Mouse (Mus musculus): ENCODE measurements around the gene Ing4. TPM values are rescaled to one million over a fixed set of nuclear protein-coding genes. Genes with fewer than 3 reads are reported as not detected.

The Ing4 gene
- polyA plus RNA-seq, 1 experiment from 2014 or later, result 105 TPM

DNA sequence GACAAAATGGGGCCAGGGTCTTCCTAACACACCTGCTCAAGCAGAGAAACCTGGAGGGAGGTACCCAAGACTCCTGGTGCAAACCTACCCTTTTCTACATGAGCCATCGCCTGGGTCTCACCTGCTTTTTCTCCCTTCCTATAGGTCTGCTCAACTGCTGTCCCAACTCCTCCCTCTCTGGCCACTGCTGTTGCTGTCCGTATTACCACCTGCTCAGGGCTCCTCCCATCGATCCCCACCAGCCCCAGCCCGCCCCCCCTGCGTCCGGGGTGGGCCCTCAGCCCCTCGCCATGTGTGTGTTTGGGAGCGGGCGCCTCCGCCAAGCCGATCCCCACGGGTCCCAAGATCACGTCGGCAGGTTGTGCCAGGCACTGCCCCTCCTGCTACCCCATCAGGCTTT lies 40.5 kb upstream of the Ing4 start:
- Histone ChIP-seq H3K4me2 (ENCODE audit: low read depth, low read length) (no peak overlapping the region), H3K4me1 (ENCODE audit: control insufficient read depth, insufficient read depth, low read length) (peaks cover 12% of the 10 kb centered on the region), H3K36me3 (ENCODE audit: control insufficient read depth, insufficient read depth, low read length) (0 out of 2 replicates have a peak, but pooled peaks cover 4% of the 10 kb centered on the region), H3K4me3 (ENCODE audit: low read depth, low read length) (no peak overlapping the region), H3K9ac (replicated peaks; ENCODE audit: low read depth, low read length) (no peak overlapping the region), H3K27me3 (ENCODE audit: control insufficient read depth, insufficient read depth, low read length) (peaks cover 17% of the 10 kb centered on the region), H3K9me3 (ENCODE audit: control insufficient read depth, low read length) (no peaks in the 10 kb centered on the region), H3K27ac (ENCODE audit: low read depth, low read length) (no peak overlapping the region)
- no peak for ATAC-seq (ENCODE audit: low read depth)
- 45% methylated on average over 14 of the region's 14 CpGs for WGBS

DNA sequence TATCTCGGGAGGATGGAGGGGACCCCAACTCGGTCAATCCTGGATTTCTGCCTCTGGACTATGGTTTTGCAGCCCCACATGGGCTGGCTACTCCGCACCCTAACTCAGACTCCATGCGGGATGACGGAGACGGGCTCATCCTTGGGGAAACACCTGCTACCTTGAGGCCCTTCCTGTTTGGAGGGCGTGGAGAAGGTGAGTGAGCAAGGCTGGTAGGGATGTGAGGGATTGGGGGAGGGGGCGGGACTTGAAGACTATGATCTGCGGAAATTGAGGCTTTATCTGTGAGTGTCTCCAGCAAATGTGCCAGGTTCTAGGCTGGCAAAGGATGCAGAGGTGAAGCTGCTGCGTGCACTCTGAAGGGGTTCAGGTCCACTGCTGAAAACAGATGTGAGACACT lies 40.0 kb upstream of the Ing4 start:
- WGBS, result 39% methylated on average over 10 of the region's 10 CpGs
- Histone ChIP-seq H3K4me1 (ENCODE audit: control insufficient read depth, insufficient read depth, low read length) (peaks cover 12% of the 10 kb centered on the region), H3K9me3 (ENCODE audit: control insufficient read depth, low read length) (no peaks in the 10 kb centered on the region), H3K9ac (replicated peaks; ENCODE audit: low read depth, low read length) (no peak overlapping the region), H3K27me3 (ENCODE audit: control insufficient read depth, insufficient read depth, low read length) (peaks cover 17% of the 10 kb centered on the region), H3K4me3 (ENCODE audit: low read depth, low read length) (no peak overlapping the region), H3K36me3 (ENCODE audit: control insufficient read depth, insufficient read depth, low read length) (0 out of 2 replicates have a peak, but pooled peaks cover 4% of the 10 kb centered on the region), H3K4me2 (ENCODE audit: low read depth, low read length) (no peak overlapping the region), H3K27ac (ENCODE audit: low read depth, low read length) (no peak overlapping the region)
- no peak for ATAC-seq (ENCODE audit: low read depth)

DNA sequence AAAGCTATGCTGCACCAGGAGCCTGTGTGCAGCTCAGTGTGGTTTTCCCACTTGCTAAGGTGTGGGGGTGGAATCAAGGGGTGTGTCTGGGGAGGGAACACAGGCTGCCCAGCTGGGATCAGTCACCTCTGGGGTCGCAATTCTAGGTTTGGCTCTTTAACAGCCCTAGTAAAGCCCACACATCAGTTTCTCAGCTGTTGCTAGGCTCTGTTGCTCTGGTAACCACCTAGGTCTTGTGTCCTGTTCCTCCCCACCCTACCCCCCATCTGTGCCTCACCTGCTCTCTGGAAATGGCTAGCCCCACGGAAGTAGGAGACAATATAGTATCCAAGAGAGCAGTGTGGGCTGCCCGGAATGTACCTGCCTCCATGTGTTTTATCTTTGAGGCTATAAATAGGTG lies 35.9 kb upstream of the Ing4 start:
- no peak overlapping the region for H3K27ac ChIP-seq (ENCODE audit: low read depth, low read length)
- peaks cover 9% of the 10 kb centered on the region; the same call in 1 of the 2 replicates for H3K4me1 ChIP-seq (ENCODE audit: control insufficient read depth, insufficient read depth, low read length)
- no peak overlapping the region for H3K9ac ChIP-seq (replicated peaks; ENCODE audit: low read depth, low read length)
- WGBS, result 47% methylated on average over 3 of the region's 3 CpGs
- peaks cover 14% of the 10 kb centered on the region for H3K27me3 ChIP-seq (ENCODE audit: control insufficient read depth, insufficient read depth, low read length)
- no peak overlapping the region for H3K4me2 ChIP-seq (ENCODE audit: low read depth, low read length)
- H3K36me3 ChIP-seq (ENCODE audit: control insufficient read depth, insufficient read depth, low read length), result 0 out of 2 replicates have a peak, but pooled peaks cover 4% of the 10 kb centered on the region
- no peaks in the 10 kb centered on the region for H3K9me3 ChIP-seq (ENCODE audit: control insufficient read depth, low read length)
- no peak overlapping the region for H3K4me3 ChIP-seq (ENCODE audit: low read depth, low read length)
- ATAC-seq (ENCODE audit: low read depth), result no peak

DNA sequence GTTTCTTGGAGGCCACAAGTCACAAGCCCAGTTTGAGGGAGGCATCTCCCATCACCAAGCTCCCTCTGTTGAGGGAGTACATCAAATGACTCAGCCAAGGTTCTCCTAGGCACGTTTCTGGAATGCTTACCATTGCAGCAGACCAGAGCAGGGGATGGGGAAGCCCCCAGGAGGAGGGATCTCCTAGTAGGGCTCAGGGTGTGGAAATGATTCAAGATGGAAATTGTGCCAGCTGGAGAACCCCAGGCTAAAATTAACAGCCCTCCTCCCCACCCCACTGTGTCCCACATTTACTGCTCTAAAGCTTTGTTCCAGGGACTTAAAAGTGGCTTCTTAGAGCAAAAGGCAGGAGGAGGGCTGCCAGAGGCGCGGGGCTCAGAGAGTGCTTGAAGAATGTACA lies 34.5 kb upstream of the Ing4 start:
- Histone ChIP-seq H3K4me1 (ENCODE audit: control insufficient read depth, insufficient read depth, low read length) (peaks cover 8% of the 10 kb centered on the region), H3K4me2 (ENCODE audit: low read depth, low read length) (no peak overlapping the region), H3K36me3 (ENCODE audit: control insufficient read depth, insufficient read depth, low read length) (no peaks in the 10 kb centered on the region), H3K27ac (ENCODE audit: low read depth, low read length) (no peak overlapping the region), H3K4me3 (ENCODE audit: low read depth, low read length) (no peak overlapping the region), H3K9ac (replicated peaks; ENCODE audit: low read depth, low read length) (no peak overlapping the region), H3K27me3 (ENCODE audit: control insufficient read depth, insufficient read depth, low read length) (peaks cover 6% of the 10 kb centered on the region), H3K9me3 (ENCODE audit: control insufficient read depth, low read length) (no peaks in the 10 kb centered on the region)
- WGBS, result 26% methylated on average over 3 of the region's 3 CpGs
- ATAC-seq (ENCODE audit: low read depth), result no peak

DNA sequence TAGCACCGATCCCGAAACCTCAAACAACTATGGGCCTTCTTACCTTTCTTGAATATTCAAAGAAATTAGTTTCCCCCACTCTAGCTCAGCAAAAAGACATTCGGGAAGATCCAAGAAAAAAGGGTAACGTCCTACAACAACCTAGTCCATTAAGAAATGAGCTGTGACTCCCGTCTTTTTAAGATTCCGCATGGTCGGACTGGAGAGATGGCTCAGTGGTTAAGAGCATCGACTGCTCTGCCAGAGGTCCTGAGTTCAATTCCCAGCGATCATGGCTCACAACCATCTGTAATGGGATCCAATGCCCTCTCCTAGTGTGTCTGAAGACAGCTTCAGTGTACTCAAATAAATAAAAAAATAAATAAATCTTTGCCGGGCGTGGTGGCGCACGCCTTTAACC lies 31.5 kb upstream of the Ing4 start:
- H3K4me1 ChIP-seq (ENCODE audit: control insufficient read depth, insufficient read depth, low read length), result peaks cover 30% of the 10 kb centered on the region
- WGBS, result 49% methylated on average over 13 of the region's 13 CpGs
- ATAC-seq (ENCODE audit: low read depth), result no peak

DNA sequence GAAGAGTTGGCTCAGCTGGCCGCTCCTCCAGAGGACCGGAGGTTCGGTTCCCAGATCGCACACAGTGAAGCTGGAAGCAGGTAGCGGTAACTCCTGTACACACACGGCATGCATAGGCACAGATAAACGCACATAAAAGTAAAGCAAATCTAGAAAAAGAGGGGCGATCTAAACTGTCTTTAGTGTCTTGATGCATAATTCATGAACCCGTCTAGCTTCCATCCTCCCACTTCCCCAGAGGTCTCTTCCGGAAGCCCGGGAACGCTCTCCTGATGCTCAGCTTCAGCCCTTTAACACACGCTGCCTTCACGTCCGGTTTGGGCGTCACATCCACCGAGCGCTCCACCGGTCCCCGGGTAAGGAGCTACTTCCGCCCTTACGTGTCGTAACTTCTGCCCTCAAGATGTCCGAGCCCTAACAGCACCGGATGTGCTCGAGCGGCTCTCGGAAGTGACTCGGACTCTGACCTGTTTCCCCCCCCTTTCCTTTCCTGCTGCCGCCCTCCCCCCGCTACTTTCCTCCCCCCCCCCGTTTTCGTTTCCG lies 30.9 kb upstream of the Ing4 start:
- H3K4me3 ChIP-seq (ENCODE audit: low read depth, low read length), result peak overlapping the region; percentile 68
- no peaks in the 10 kb centered on the region for H3K27me3 ChIP-seq (ENCODE audit: control insufficient read depth, insufficient read depth, low read length)
- peaks cover 30% of the 10 kb centered on the region for H3K4me1 ChIP-seq (ENCODE audit: control insufficient read depth, insufficient read depth, low read length)
- peak; percentile 98 for ATAC-seq (ENCODE audit: low read depth)
- WGBS, result under 1% methylated on average over 33 of the region's 34 CpGs
- peak overlapping the region; percentile 95 for H3K4me2 ChIP-seq (ENCODE audit: low read depth, low read length)
- peak overlapping the region; percentile 94 for H3K9ac ChIP-seq (replicated peaks; ENCODE audit: low read depth, low read length)
- peak overlapping the region; percentile 98 for H3K27ac ChIP-seq (ENCODE audit: low read depth, low read length)
- peaks cover 14% of the 10 kb centered on the region; the same call in 1 of the 2 replicates for H3K36me3 ChIP-seq (ENCODE audit: control insufficient read depth, insufficient read depth, low read length)
- H3K9me3 ChIP-seq (ENCODE audit: control insufficient read depth, low read length), result no peaks in the 10 kb centered on the region

More for the DNA sequence above, 31.5 kb upstream of the Ing4 start:
- H3K4me3 ChIP-seq (ENCODE audit: low read depth, low read length), result peak overlapping the region; percentile 68
- H3K4me2 ChIP-seq (ENCODE audit: low read depth, low read length), result peak overlapping the region; percentile 95
- peaks cover 13% of the 10 kb centered on the region; the same call in 1 of the 2 replicates for H3K36me3 ChIP-seq (ENCODE audit: control insufficient read depth, insufficient read depth, low read length)
- no peaks in the 10 kb centered on the region for H3K27me3 ChIP-seq (ENCODE audit: control insufficient read depth, insufficient read depth, low read length)
- peak overlapping the region; percentile 94; the same call in 1 of the 2 replicates for H3K9ac ChIP-seq (replicated peaks; ENCODE audit: low read depth, low read length)
- H3K9me3 ChIP-seq (ENCODE audit: control insufficient read depth, low read length), result no peaks in the 10 kb centered on the region
- H3K27ac ChIP-seq (ENCODE audit: low read depth, low read length), result peak overlapping the region; percentile 90

DNA sequence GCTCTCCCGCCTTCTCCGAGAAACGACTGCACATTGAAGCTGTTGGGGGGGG lies 30.6 kb upstream of the Ing4 start, which contains the start of gene Zfp384:
Gene Zfp384 (plus strand): TSS at position 17 of the 52 bp plus-strand sequence.
- Histone ChIP-seq H3K9ac (replicated peaks; ENCODE audit: low read depth, low read length) (peak within 1 kb of the TSS; percentile 94), H3K4me1 (ENCODE audit: control insufficient read depth, insufficient read depth, low read length) (peaks cover 30% of the 10 kb centered on the region), H3K27ac (ENCODE audit: low read depth, low read length) (peak within 1 kb of the TSS; percentile 98), H3K4me2 (ENCODE audit: low read depth, low read length) (peak within 1 kb of the TSS; percentile 95), H3K4me3 (ENCODE audit: low read depth, low read length) (peak within 1 kb of the TSS; percentile 68), H3K27me3 (ENCODE audit: control insufficient read depth, insufficient read depth, low read length) (no peaks in the 10 kb centered on the region), H3K9me3 (ENCODE audit: control insufficient read depth, low read length) (no peaks in the 10 kb centered on the region), H3K36me3 (ENCODE audit: control insufficient read depth, insufficient read depth, low read length) (peaks cover 17% of the 10 kb centered on the region)
- no peak for ATAC-seq (ENCODE audit: low read depth)
- 0% methylated on average over 3 of the region's 3 CpGs for WGBS

DNA sequence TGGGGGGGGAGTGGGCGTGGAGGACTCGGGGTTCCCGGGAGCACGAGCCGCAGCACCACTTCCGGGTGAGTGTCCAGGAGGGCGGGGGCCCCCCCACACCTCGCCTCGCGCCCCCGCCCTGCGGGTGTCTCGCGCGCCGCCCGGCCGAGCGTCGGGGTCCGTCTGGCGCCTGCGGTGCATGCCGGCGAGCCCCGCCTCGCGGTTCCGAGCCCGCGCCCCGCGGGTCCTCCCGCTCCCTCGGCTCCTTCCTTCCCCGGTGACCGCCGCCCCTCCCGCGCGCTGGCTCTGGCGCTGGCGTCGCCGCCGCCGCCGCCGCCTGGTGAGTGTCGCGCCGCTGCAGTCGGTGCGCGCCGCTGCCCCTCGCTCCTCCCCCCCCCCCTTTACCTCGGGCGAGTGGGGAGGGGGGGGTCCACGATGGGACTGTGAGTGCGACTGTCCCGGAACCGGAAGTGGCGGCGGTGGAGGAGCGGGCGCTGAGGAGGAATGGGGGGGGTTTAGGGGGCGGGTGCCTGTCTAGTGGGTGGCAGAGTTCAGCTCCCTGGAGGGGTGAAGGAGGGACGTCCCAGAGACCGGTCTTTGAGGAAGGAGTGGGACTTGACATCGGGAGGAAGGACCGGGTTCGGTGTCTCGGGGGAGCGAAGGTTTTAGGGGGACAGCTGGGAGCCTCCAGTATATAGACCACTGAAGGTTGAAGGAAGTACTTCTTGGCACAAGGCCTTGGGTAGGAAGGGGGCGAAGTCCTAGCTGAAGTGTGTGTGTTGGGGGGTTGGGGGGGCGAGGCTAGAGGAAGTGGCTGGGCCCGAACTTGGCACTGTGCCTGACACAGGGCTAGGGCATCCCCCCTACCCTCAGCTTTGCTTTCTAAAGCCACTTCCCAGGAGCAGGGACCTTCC lies 30.1 kb upstream of the Ing4 start:
- 1% methylated on average over 51 of the region's 78 CpGs for WGBS
- Histone ChIP-seq H3K4me3 (ENCODE audit: low read depth, low read length) (peak overlapping the region; percentile 68), H3K9me3 (ENCODE audit: control insufficient read depth, low read length) (no peaks in the 10 kb centered on the region), H3K27ac (ENCODE audit: low read depth, low read length) (peak overlapping the region; percentile 98), H3K27me3 (ENCODE audit: control insufficient read depth, insufficient read depth, low read length) (no peaks in the 10 kb centered on the region), H3K4me2 (ENCODE audit: low read depth, low read length) (peak overlapping the region; percentile 95), H3K36me3 (ENCODE audit: control insufficient read depth, insufficient read depth, low read length) (peaks cover 17% of the 10 kb centered on the region), H3K9ac (replicated peaks; ENCODE audit: low read depth, low read length) (peak overlapping the region; percentile 94), H3K4me1 (ENCODE audit: control insufficient read depth, insufficient read depth, low read length) (peaks cover 30% of the 10 kb centered on the region)
- peak; percentile 83 for ATAC-seq (ENCODE audit: low read depth)

DNA sequence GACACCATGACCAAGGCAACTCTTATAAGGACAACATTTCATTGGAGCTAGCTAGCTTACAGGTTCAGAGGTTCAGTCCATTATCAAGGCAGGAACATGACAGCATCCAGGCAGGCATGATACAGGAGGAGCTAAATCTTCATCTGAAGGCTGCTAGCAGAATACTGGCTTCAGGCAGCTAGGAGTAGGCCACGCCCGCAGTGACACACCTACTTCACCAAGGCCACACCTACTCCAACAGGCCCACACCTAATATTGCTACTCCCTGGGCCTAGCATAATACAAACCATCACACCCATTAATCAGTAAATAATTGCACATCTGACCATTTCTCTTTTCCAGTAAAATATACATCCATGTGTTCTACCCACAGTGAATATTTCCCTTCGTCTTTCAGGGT lies 21.9 kb upstream of the Ing4 start:
- Histone ChIP-seq H3K4me2 (ENCODE audit: low read depth, low read length) (no peak overlapping the region), H3K27me3 (ENCODE audit: control insufficient read depth, insufficient read depth, low read length) (no peaks in the 10 kb centered on the region), H3K27ac (ENCODE audit: low read depth, low read length) (no peak overlapping the region), H3K4me3 (ENCODE audit: low read depth, low read length) (no peak overlapping the region), H3K4me1 (ENCODE audit: control insufficient read depth, insufficient read depth, low read length) (no peaks in the 10 kb centered on the region), H3K36me3 (ENCODE audit: control insufficient read depth, insufficient read depth, low read length) (peaks cover 20% of the 10 kb centered on the region), H3K9me3 (ENCODE audit: control insufficient read depth, low read length) (no peaks in the 10 kb centered on the region), H3K9ac (replicated peaks; ENCODE audit: low read depth, low read length) (no peak overlapping the region)
- ATAC-seq (ENCODE audit: low read depth), result no peak
- WGBS, result 97% methylated on average over 3 of the region's 3 CpGs
